Mouse (Mus musculus) ES-Bruce4 (cell line): ENCODE results near the gene Brip1.

ENCODE experiments used
- CTCF ChIP-seq: IDR thresholded peaks from one replicate; pipeline ENCODE4 v1.8.1; 2011; ENCODE audit warnings: low read depth, low read length
- EP300 ChIP-seq: IDR thresholded peaks from 2 replicates; pipeline ENCODE4 v1.6.1; 2011; ENCODE audit warnings: low read depth, low read length; ENCODE audit not compliant: insufficient read depth
- POLR2A ChIP-seq: IDR thresholded peaks from one replicate; pipeline ENCODE4 v1.8.1; 2011; ENCODE audit warnings: low read length; ENCODE audit not compliant: insufficient read depth

DNA sequence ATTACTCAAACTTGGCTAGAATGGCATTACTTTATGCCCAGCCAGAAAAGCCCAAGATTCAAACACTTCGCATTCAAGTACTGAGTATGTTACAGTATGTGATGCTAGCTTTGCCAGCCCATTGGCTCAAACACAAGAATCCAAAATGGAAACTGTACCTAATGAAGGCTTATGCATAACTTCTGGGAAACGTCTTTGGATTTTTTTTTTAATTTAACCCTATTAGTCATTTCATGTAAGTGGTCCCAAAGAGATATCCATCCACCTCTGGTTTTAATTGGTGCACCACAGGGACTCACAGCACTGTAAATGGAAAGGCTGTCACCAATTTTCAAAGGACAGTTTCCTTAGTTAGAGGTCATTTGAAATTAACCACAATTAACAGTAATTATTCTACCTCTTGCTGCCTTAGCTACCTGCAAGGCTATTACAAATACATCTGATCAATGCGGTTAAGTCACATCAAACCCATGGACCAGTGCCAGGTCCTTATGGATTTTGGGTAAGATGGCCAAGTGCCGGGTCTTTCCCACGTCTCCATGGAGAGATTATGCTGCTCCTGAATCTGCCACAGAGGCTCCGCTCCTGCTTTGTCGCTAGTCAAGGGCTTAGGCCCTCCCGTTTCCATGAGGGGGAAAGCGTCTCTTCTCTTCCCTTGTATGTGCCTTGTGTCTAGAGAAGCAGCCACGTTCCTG, 192.6 kb downstream of the Brip1 start:
- TF ChIP-seq POLR2A: no peak
- no peak for TF ChIP-seq EP300
- TF ChIP-seq CTCF: no peak
